Mouse (Mus musculus) skeletal muscle tissue, adult 2 months (tissue): ENCODE data around the gene Abcc3.
A peak's percentile ranks its signal among the peaks of the same experiment; 100 is the strongest.

Experiments used
- DNase-seq: peaks from one replicate; pipeline ENCODE4 v3.0.0-alpha.2; 2012; ENCODE audit warnings: low read depth, low spot score

Gene Abcc3

DNA sequence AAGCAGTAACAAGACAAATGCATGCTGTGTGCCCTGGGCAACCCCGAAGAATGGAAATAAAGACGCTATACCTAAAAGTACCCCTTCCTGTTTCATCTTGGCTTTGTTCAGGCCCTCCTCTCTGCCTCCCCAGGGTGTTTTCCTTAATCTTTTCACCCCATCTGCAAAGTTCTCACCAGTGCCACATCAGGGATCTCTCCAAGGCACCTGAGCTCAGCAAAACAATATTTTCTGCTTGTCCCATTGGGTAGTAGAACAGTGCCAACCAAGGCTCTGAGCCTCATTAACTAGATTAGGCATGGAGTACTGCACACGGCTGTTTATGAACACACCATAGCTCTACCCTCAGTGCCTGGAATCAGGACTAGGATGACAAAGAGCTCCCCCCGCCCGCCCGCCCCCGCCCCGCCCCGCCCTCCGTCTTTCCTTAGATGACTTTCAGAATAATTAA, 65.8 kb downstream of the Abcc3 start:
- no peak for DNase-seq

DNA sequence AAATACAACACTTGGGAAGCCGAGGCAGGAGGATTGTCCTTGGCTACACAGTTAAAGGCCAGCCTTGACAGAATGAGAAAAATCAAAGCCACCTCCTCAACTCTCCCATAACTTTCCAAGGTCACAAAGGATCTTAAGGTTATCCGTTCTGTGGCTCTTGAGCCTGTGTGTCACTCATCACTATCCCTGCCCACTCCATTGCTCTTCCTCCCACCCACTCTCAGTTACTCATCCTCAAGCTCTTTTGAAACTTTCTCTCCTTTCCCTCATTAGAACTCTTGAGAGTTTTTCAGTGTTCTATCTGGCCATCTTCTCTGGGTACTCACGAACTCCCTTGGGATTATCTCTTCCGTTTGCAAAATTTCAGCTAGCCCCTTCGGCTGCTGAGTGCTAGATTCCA, 68.2 kb downstream of the Abcc3 start:
- DNase-seq: no peak

DNA sequence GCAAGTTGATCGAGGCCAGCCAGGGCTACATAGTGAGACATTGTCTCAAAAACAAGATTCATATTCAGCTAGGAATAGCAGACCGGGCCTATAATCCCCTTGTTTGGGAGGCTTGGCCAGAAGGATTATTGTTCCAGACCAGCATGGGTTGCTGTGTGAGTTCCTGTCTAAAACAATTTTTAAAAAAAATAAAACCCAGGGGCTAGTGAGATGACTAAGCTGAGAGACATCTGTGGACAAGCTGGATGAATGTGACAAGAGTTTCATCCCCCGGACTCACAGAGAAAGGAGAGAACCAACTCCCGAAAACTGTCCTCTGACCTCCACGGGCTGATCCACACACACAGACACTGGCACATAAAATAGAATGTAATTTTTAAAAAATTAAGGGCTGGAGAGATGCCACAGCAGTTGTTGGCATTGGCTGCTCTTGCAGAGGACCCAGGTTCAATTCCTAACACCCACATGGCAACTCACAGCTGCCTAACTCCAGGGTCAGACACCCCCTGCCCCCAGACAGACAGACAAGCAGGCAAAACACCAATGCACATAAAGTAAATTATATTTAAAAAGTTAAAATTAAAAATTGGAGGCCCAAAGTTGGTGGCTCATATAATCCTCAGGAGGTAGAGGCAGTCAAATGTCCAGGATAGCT, 69.4 kb downstream of the Abcc3 start:
- no peak for DNase-seq

DNA sequence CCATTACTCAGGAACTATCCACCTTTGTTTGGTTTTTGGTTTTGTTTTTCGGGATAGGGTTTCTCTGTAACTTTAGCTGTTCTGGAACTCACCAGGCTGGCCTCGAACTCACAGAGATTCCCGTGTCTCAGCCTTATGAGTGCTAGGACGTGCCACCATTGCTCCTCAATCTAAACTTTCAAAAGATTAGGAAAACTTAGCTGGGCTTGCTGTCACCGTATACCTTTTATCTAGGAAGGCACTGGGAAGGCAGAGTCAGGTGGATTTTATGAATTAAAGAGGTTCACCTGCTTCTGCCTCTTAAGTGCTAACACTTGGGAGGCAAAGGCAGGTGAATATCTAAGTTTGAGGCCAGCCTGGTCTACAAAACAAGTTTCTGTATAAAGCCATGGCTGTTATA, 70.2 kb downstream of the Abcc3 start:
- DNase-seq: no peak

DNA sequence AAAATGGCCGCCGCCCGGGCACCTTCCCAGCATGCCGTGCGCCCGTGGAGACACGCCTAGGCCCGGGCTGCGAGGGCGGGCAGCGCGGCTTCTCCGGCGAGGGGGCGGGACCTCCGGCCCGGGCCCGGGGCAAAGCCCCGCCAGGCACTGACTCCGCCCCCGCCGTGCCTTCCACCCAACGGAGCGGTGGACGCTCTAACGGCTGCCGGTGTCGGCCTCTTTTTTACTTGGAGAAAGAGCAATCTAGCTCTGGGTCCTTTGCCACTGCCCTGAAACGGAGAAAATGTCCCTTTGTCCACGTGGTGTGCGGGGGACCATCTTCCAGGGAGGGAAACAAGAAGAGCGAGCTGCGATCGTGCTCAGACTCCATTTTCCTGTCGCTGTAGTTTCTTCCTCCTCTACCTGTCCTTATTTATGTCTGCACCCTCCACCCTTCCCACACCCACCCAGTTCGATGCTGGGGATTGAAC, 70.8 kb downstream of the Abcc3 start, which contains the start of gene Luc7l3:
Gene Luc7l3 (minus strand): TSS at position 58 of the 470 bp plus-strand sequence.
- DNase-seq: peak; percentile 88

DNA sequence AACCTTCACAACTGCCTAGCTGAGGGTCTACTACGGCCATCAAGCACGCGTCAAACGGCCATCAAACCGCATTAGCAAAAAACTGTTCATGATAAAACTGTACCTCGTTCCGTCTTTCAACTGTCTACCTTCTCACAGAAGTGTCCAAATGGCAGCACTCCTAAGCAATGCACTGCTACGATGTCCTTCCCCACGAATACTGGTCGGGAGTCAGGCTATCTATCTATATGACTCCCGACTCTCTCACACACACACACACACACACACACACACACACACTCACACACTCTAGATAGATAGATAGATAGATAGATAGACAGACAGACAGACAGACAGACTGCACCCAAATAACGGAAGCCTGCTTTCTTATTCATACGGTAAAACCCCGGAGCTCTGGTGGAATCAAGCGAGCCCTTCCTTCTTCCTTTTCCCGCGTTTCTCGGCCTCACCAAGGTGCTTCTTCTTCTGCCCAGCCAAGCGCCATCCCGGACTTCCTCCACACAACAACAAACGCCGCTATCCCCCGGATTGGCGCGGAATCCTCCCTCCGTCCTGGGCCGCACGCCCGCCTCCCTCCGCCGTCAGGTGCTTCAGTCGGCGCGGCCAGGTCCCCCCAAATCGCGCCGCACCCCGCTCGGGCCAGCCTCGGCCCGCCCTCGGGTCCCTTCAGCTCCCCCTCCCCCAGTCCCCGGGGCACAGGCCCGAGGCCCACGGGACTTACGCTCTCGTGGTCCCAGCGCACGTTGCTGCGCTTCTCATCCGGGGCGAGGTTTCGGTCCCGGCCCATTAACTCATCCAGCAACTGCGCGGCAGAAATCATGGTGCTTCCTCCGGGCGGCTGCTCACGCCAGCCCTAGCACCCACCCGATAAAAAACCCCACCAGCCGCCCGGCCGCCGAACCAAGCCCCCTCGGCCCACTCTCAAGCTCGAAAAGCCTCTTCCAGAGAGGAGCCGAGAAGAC, 71.5 kb downstream of the Abcc3 start:
- no peak for DNase-seq

DNA sequence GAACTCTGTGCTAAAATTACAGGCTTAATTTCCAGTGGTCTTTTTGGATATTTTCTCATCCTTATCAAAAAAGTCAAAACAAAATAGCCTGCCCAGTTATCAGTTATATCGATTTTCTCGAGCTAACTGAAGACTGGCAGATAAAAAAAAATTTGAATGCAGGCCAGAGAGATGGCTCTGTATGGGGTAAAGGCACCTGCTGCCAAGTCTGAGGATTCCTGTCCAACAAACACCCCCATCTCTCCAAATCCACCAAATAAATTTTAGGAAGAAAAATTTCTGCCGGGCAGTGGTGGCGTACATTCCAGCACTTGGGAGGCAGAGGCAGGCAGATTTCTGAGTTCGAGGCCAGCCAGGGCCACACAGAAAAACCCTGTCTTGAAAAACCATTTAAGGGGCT, 74.7 kb downstream of the Abcc3 start:
- no peak for DNase-seq

DNA sequence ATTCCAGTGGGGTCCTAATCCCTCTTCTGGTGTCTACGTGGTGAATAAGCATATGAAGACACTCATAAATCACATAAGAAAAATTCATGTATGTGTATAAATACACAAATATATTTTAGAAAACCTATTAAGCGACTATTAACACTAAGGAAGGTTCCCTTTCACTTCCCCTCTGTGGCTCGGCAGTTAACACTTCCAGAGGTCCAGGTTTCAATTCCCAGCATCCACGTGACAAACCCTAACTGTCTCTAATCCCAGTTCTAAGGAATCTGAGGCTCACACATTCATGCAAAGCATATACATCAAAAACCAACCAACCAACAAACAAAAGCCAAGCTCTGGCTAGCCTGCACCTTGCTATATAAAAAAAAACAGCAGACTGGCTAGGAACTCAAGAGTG, 75.3 kb downstream of the Abcc3 start:
- no peak for DNase-seq

DNA sequence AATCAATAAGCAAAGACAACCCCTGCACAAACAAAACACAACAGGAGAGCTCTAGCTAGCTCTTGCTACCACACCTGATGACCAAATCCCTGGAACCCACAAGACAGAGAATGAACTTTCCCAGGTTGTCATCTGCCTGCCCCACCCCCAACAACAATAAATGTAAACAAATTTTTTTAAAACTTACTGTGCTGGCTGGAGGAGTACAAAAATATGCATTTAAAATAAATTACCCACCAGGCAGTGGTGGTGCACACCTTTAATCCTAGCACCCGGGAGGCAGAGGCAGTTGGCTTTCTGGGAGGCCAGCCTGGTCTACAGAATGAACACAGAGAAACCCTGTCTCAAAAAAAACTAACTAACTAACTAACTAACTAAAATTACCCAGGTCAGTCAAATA, 75.8 kb downstream of the Abcc3 start:
- DNase-seq: no peak

DNA sequence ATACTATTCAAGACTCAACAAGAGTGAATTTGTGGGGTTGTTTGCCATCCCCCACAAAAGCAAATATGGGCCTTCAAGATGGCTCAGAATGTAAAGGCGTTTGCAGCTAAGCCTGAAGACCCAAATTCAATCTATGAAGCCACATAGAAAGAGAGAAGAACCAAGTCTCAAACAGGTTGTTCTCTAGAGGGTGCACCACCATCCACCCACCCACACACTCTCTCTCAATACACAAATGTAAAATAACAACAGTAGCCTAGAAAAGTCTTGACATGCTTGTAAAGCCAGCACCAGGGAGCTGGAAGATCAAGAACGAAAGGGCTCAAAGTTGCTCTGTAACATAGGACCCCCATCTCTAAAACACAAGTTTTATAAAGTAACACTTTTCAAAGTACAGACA, 76.3 kb downstream of the Abcc3 start:
- DNase-seq: no peak

DNA sequence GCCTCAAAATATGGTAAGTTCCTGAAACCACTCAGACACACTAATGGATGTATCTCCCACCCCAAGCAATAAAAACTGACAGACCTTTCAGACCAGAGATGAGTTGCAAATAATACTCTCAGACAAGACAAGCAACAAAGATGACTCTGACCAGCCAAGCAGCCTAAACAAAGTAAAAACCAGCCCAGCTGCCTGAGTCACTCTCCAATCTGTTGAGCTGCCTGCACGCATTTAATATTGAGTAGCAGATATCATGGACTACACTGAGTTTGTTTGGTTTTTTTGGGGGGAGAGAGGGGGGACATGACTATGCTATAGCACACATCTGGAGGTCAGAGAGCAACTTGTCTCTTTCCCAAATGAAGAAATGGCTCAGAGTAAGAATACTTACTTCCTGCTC, 77.5 kb downstream of the Abcc3 start:
- DNase-seq: no peak

DNA sequence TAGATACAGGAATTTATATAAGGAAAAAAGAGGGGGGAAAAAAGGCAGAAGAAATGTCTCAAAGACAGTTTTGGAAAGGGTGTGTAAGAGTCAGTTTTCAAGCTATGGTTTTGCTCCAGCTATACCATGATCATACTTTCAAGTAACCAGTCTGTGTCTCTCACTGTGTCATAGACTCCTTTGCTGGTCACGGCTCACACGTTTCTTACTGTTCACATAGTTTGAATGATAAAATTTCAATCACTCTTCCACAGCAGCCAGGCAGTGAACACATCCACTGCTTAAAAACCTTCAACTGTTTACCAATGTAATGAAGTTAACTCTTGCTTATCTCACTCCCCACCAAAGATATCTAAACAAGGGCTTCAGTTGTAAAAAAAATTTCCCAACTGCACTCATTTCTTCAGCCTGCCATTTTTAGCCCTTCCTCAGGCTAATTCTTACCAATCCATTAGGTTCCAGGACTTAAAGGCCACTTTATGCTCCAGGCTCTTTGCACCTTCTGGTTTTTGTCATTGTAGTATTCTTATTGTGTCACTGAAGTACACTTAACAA, 78.6 kb downstream of the Abcc3 start:
- DNase-seq: no peak

DNA sequence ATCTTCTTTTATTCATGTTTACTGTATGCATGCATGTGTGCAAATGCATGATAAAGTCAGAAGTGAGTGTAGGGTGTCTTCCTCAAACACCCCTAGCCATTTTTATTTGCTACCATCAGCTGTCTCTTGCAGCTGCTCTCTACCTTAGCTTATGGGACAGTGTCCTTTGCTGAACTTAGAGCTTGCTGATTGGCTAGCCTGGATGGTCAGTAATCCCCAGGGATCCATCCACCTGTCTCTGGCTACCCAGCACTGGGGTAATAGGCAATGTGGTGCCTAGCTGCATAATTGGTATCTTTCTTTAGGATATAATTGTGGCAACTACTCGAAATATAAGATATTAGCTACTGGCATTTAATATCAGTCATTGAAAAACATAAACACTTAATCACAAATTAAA, 80.1 kb downstream of the Abcc3 start:
- peak; percentile 46 for DNase-seq

DNA sequence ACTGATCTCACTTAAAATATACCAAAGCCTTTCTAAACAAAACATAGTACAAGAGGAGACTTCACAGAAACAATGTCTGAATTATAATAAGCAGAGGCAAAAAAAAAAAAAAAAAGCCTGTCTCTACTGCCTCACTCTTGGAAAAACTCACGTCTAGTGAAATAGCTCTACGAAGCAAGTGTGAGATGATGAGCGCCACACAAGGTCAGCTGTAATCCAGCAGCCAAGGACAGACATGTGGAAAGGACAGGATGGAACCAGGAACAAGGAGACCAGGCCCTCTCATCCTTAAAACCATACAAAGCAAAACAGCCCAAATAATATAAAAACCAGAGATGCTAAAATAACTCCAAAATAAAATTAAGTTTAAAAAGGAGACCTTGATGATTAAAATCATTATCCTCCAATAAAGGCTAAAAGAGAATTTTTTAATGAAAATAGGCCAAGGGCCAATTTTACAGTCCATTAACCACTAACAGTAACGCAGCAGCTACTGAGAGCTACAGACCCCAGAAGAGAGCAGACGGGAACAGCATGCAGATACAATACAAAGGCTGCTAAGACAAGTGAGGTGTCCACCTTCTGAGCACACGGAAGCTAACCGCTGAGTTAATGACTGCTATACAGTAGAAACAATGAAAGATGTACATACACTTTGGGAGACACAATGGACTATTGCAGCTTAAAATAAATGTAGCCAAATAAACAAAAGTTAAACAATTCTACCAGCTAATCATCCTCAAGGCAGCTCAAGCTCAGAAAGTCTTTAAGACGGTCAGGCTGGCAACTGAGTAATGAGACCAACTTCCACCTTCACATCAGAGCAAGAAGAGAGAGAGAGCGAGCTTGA, 97.6 kb downstream of the Abcc3 start:
- no peak for DNase-seq
